Mouse (Mus musculus) v-Abl transformed pro-B cells (cell line): Measurements from ENCODE around the gene Spsb1.

ENCODE experiments used
- in situ Hi-C, 2 experiments: fragments of 400-800 bp; cut with MboI; formaldehyde crosslinking; loops; one replicate each; pipeline ENCODE4 v1.15.1; 2025; ENCODE audit not compliant: unreplicated experiment in 2 of 2

The Spsb1 gene

GRCm38 (mm10) chr4:149849035-149849434 lies 105.8 kb downstream of the Spsb1 start:
- in situ Hi-C loops = no loop called here

- in situ Hi-C loops = no loop called here
Observed at GRCm38 (mm10) chr4:149846861-149847631, 107.8 kb downstream of the Spsb1 start.
